Mouse (Mus musculus) stomach, postnatal 0 days (tissue): ENCODE measurements around the gene Tep1.

Experiments used
- CTCF ChIP-seq: IDR thresholded peaks from 2 replicates; pipeline ENCODE4 v1.5.1; 2016; ENCODE audit warnings: antibody characterized with exemption, low read depth, mild to moderate bottlenecking, moderate library complexity
- EP300 ChIP-seq: optimal IDR thresholded peaks from 2 replicates; pipeline ENCODE3; 2016; ENCODE audit warnings: antibody characterized with exemption

GRCm38 (mm10) chr14:50796464-50796863 is 73.9 kb downstream of the Tep1 start:
- TF ChIP-seq CTCF (no peak), EP300 (no peak)
